Mouse (Mus musculus) midbrain, embryonic 13.5 days (tissue): ENCODE results near the gene Rgs6. TPM values are rescaled to one million over a fixed set of nuclear protein-coding genes. Genes with fewer than 3 reads are reported as not detected.
A peak's percentile ranks its signal among the peaks of the same experiment; 100 is the strongest.

ENCODE experiments used
- ATAC-seq: fragments of 200-750 bp; cut with Nextera tagmentation; 2 replicates; pipeline ENCODE4 v1.8.0; 2017; ENCODE audit warnings: mild to moderate bottlenecking, moderate TSS enrichment, moderate library complexity
- H3K27ac ChIP-seq: fragments of 300-500 bp; sonication (generic); 2 replicates; pipeline ENCODE4 v1.5.1; 2015; ENCODE audit warnings: inconsistent platforms, mild to moderate bottlenecking, moderate library complexity
- H3K27me3 ChIP-seq: fragments of 300-500 bp; sonication (generic); 2 replicates; pipeline ENCODE4 v1.6.1; 2015; ENCODE audit warnings: mild to moderate bottlenecking, inconsistent platforms
- H3K36me3 ChIP-seq: fragments of 300-500 bp; sonication (generic); 2 replicates; pipeline ENCODE4 v1.6.1; 2015; ENCODE audit warnings: mild to moderate bottlenecking, inconsistent platforms
- H3K4me1 ChIP-seq: fragments of 300-500 bp; sonication (generic); replicated peaks from 2 replicates; pipeline ENCODE4 v1.6.1; 2015; ENCODE audit warnings: inconsistent platforms
- H3K4me2 ChIP-seq: fragments of 300-500 bp; sonication (generic); replicated peaks from 2 replicates; pipeline ENCODE4 v1.6.1; 2015; ENCODE audit warnings: moderate library complexity, mild to moderate bottlenecking, inconsistent platforms
- H3K4me3 ChIP-seq: fragments of 300-500 bp; sonication (generic); replicated peaks from 2 replicates; pipeline ENCODE4 v1.5.1; 2015; ENCODE audit warnings: mild to moderate bottlenecking, inconsistent platforms
- H3K9ac ChIP-seq: fragments of 300-500 bp; sonication (generic); replicated peaks from 2 replicates; pipeline ENCODE4 v1.6.1; 2015; ENCODE audit warnings: mild to moderate bottlenecking, inconsistent platforms
- H3K9me3 ChIP-seq: fragments of 300-500 bp; sonication (generic); 2 replicates; pipeline ENCODE4 v1.6.1; 2016; ENCODE audit warnings: mild to moderate bottlenecking, inconsistent platforms
- WGBS: fragments of 180-500 bp; shearing (Covaris S2); methylation state at CpG from one replicate; pipeline ENCODE4 v1.1.7; 2015; 5-methylcytosine and 5-hydroxymethylcytosine counted together
- polyA plus RNA-seq: library from polyadenylated mRNA; unstranded; fragments of >200 nt; fragmentation: Nextera tagmentation; extraction: Ambion mirVana; gene quantifications from 2 replicates; pipeline ENCODE4 v1.2.1, GENCODE M21; 2015

Gene Rgs6
- polyA plus RNA-seq, 1 experiment from 2014 or later: 11.6 TPM

DNA sequence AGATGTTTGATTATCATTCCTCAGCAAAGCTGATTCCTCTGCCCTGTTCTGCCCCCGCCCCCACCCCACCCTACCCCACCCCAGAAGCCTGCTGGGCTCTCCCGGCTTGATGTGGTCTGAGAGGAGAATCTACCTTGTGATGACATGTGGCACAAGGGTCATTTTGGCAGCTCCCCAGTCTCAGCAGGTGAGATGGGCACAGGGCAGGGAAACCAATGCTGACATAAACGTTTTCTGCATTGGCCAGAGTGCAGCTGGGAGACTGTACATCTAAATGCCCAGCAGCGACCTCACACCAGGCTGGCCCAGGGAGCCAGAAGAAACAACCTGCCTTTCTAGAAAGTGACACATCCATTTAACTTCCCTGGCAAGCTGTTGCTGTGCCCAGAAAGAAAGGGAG, 572.6 kb downstream of the Rgs6 start:
- Histone ChIP-seq H3K4me1 (peaks cover 7% of the 10 kb centered on the region), H3K9ac (no peak overlapping the region), H3K4me2 (no peak overlapping the region), H3K27me3 (no peaks in the 10 kb centered on the region), H3K36me3 (no peaks in the 10 kb centered on the region), H3K27ac (no peak overlapping the region), H3K4me3 (no peak overlapping the region), H3K9me3 (no peaks in the 10 kb centered on the region)
- ATAC-seq: no peak
- 81% methylated on average over 4 of the region's 4 CpGs for WGBS

DNA sequence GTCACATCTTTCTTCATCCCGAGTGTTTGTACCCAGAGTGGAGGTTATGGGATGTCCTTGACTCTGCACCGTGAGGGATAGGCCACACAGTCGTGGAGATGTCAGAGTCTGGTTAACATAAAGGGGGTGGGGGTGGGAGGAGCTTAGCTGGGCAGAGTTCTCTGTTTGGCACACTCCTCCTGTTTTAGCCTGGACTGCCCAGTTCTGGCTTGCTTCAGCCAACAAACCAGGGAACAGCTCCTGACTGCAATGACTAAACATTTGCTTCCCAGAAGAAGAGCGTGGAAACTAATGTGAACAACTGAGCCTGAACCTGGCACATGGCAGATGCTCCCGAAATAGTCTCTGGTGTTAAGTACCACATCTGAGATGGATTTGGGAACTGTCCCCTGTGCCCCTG, 575.6 kb downstream of the Rgs6 start:
- H3K9me3 ChIP-seq: no peaks in the 10 kb centered on the region
- H3K36me3 ChIP-seq: no peaks in the 10 kb centered on the region
- no peak overlapping the region for H3K9ac ChIP-seq
- 78% methylated on average over 5 of the region's 5 CpGs for WGBS
- no peak overlapping the region for H3K27ac ChIP-seq
- no peaks in the 10 kb centered on the region for H3K27me3 ChIP-seq
- H3K4me3 ChIP-seq: no peak overlapping the region
- peaks cover 7% of the 10 kb centered on the region for H3K4me1 ChIP-seq
- no peak for ATAC-seq
- no peak overlapping the region for H3K4me2 ChIP-seq

DNA sequence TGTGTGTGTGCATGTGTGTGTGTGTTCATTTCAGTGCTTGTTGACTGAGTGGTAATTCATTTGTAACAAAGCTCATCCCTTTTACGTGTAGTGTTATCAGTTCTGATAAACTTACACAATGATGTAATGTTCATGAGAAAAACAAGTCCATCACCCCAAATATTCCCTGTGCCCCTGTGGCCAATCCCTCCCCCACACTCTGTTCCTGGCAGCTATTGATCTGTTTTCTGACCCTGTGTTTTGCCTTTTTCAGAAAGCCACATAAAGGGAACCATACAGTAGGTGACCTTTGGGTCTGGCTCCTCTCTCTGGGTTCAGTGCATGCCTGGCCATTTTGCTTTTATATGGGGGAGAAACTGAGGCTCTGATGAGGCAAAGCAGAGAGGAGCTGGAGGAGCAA, 577.0 kb downstream of the Rgs6 start:
- H3K27ac ChIP-seq: no peak overlapping the region
- no peak overlapping the region for H3K4me3 ChIP-seq
- H3K36me3 ChIP-seq: no peaks in the 10 kb centered on the region
- ATAC-seq: no peak
- no peak overlapping the region for H3K4me2 ChIP-seq
- H3K9ac ChIP-seq: no peak overlapping the region
- WGBS: 94% methylated on average over 1 of the region's 1 CpGs
- H3K9me3 ChIP-seq: no peaks in the 10 kb centered on the region
- peaks cover 20% of the 10 kb centered on the region for H3K4me1 ChIP-seq
- H3K27me3 ChIP-seq: no peaks in the 10 kb centered on the region

- H3K4me1 ChIP-seq: peaks cover 24% of the 10 kb centered on the region
- H3K27ac ChIP-seq: no peak overlapping the region
- WGBS: 86% methylated on average over 6 of the region's 6 CpGs
- no peak overlapping the region for H3K4me3 ChIP-seq
- H3K9me3 ChIP-seq: no peaks in the 10 kb centered on the region
- ATAC-seq: no peak
- no peak overlapping the region for H3K9ac ChIP-seq
- H3K4me2 ChIP-seq: no peak overlapping the region
- H3K36me3 ChIP-seq: no peaks in the 10 kb centered on the region
- no peaks in the 10 kb centered on the region for H3K27me3 ChIP-seq
These were observed 580.2 kb downstream of the Rgs6 start for GRCm38 (mm10) chr12:83168310-83168709.

DNA sequence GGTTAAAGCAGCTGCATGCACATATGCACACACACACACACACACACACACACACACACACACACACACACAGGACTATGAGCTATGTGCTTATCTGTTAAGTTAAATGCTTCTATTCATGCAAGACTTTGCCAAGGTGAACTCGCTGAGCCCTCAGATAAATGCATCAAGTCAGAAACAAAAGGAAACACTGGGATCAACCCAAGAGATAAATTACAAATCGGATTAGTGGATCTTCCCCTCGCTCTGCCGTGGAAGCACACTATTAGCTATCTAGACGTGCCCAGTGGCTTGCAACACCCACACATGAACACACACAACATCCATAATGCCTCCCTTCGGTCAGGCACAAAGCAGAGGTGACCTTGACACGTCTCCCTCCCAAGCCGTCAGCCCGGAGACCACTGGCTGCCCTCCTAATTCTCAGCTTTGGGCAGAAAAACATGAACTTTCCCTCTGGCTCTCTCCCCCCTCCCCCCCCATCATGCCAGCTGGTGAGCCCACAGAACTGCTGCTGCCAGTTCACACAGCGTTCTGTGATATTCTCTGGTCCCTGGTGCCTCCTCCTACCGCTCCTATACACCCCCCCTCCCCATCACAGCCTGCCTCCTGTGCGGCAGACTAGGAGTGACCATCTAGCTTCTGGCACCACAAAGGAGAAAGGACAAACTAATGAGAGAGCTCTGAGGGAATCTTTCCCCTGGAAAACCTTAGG, 581.6 kb downstream of the Rgs6 start:
- Histone ChIP-seq H3K36me3 (no peaks in the 10 kb centered on the region), H3K9ac (0 out of 2 replicates have a peak overlapping the region, but pooled peaks have one; percentile 20), H3K4me1 (peaks cover 24% of the 10 kb centered on the region), H3K4me2 (peak overlapping the region; percentile 20; the same call in 1 of the 2 replicates), H3K27me3 (no peaks in the 10 kb centered on the region), H3K9me3 (no peaks in the 10 kb centered on the region), H3K4me3 (no peak overlapping the region), H3K27ac (peak overlapping the region; percentile 74)
- ATAC-seq: peak; percentile 68
- 37% methylated on average over 12 of the region's 12 CpGs for WGBS

- no peak overlapping the region for H3K9ac ChIP-seq
- H3K9me3 ChIP-seq: no peaks in the 10 kb centered on the region
- no peaks in the 10 kb centered on the region for H3K27me3 ChIP-seq
- no peak for ATAC-seq
- peaks cover 6% of the 10 kb centered on the region for H3K4me1 ChIP-seq
- no peak overlapping the region for H3K27ac ChIP-seq
- 56% methylated on average over 2 of the region's 2 CpGs for WGBS
- no peak overlapping the region for H3K4me2 ChIP-seq
- no peaks in the 10 kb centered on the region for H3K36me3 ChIP-seq
- no peak overlapping the region for H3K4me3 ChIP-seq
These were observed 590.7 kb downstream of the Rgs6 start for GRCm38 (mm10) chr12:83178770-83179169.

GRCm38 (mm10) chr12:83179860-83180259, 591.8 kb downstream of the Rgs6 start:
- Histone ChIP-seq H3K27ac (no peak overlapping the region), H3K4me2 (no peak overlapping the region), H3K9ac (no peak overlapping the region), H3K36me3 (no peaks in the 10 kb centered on the region), H3K9me3 (no peaks in the 10 kb centered on the region), H3K4me3 (no peak overlapping the region), H3K27me3 (no peaks in the 10 kb centered on the region), H3K4me1 (peaks cover 6% of the 10 kb centered on the region)
- no peak for ATAC-seq
- 80% methylated on average over 1 of the region's 1 CpGs for WGBS

GRCm38 (mm10) chr12:83180561-83180960, 592.5 kb downstream of the Rgs6 start:
- no peak overlapping the region for H3K9ac ChIP-seq
- H3K9me3 ChIP-seq: no peaks in the 10 kb centered on the region
- WGBS: 86% methylated on average over 6 of the region's 6 CpGs
- no peaks in the 10 kb centered on the region for H3K36me3 ChIP-seq
- no peak overlapping the region for H3K27ac ChIP-seq
- H3K4me3 ChIP-seq: no peak overlapping the region
- no peak overlapping the region for H3K4me2 ChIP-seq
- peaks cover 6% of the 10 kb centered on the region for H3K4me1 ChIP-seq
- no peak for ATAC-seq
- no peaks in the 10 kb centered on the region for H3K27me3 ChIP-seq

DNA sequence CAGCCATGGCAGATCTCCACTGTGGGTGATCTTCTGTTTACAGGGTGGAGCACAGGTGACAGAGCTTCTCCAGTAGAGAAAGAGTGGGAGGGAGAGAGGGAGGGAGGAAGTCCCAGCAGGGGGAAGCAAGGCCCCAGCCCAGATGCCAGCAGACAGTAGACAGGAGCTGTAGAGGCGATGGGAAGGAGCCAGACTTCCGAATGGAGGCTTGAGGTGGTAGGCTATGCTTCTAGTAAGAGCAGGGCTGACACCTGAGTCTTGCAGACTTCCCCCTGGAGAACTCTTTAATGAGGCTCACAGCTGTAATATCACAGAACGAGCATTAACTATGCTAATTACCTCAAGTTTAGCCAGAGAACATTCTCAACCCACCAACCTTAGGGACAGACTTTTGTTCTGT, 613.6 kb downstream of the Rgs6 start:
- no peaks in the 10 kb centered on the region for H3K9me3 ChIP-seq
- H3K27me3 ChIP-seq: no peaks in the 10 kb centered on the region
- H3K4me3 ChIP-seq: no peak overlapping the region
- H3K4me2 ChIP-seq: no peak overlapping the region
- no peaks in the 10 kb centered on the region for H3K36me3 ChIP-seq
- no peak overlapping the region for H3K9ac ChIP-seq
- WGBS: 40% methylated on average over 3 of the region's 3 CpGs
- H3K4me1 ChIP-seq: 0 out of 2 replicates have a peak, but pooled peaks cover 10% of the 10 kb centered on the region
- no peak overlapping the region; the same call in 1 of the 2 replicates for H3K27ac ChIP-seq
- ATAC-seq: no peak; the same call in 1 of the 2 replicates

- no peaks in the 10 kb centered on the region for H3K27me3 ChIP-seq
- 65% methylated on average over 5 of the region's 5 CpGs for WGBS
- H3K9ac ChIP-seq: no peak overlapping the region
- no peak overlapping the region for H3K27ac ChIP-seq
- no peak overlapping the region for H3K4me3 ChIP-seq
- no peak overlapping the region for H3K4me2 ChIP-seq
- no peaks in the 10 kb centered on the region for H3K9me3 ChIP-seq
- no peak for ATAC-seq
- H3K36me3 ChIP-seq: no peaks in the 10 kb centered on the region
- H3K4me1 ChIP-seq: peaks cover 30% of the 10 kb centered on the region
These were observed 616.3 kb downstream of the Rgs6 start for GRCm38 (mm10) chr12:83204361-83204760.

DNA sequence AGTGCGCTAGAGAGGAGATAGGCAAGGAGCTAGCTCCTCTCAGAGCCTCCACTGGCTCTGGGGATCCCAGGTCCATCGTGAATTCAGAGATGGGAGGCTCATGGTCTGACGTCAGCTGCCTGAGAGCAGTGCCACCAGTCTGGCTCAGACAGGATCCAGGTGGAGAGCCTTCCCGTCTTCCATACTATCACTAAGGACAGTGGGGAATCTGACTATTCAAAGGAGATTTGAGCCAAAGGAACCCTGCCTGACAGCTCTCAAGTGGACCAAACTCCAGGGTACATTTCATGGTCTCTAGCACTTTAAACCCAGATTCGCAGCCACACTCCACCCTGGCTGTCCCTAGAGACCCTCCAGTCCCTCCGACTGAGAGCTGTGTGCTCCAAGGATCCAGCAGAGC, 618.8 kb downstream of the Rgs6 start:
- no peak overlapping the region for H3K27ac ChIP-seq
- H3K36me3 ChIP-seq: no peaks in the 10 kb centered on the region
- 67% methylated on average over 6 of the region's 6 CpGs for WGBS
- no peak overlapping the region for H3K9ac ChIP-seq
- no peaks in the 10 kb centered on the region for H3K9me3 ChIP-seq
- H3K27me3 ChIP-seq: no peaks in the 10 kb centered on the region
- peaks cover 30% of the 10 kb centered on the region for H3K4me1 ChIP-seq
- ATAC-seq: no peak
- no peak overlapping the region for H3K4me3 ChIP-seq
- no peak overlapping the region for H3K4me2 ChIP-seq

DNA sequence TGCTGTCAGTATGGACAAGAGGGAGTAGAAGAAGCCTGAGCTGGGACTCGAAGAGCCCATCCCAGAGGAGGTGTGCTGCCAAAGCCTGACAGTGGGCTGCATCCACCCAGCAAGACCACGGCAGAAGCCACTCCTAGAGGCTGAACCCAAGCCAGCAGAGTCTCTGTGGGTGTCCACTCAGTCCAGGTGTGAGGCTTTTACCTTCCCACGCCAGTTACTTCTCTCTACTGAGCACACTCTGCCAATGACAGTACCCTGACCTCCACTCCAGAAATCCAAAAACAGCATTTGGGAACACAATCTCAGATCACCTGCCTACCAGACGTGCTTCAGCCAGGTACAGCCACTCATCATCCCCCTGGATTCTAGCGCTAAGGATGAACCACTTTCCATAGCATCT, 619.4 kb downstream of the Rgs6 start:
- Histone ChIP-seq H3K4me1 (peaks cover 28% of the 10 kb centered on the region), H3K36me3 (no peaks in the 10 kb centered on the region), H3K9ac (no peak overlapping the region), H3K9me3 (no peaks in the 10 kb centered on the region), H3K4me3 (no peak overlapping the region), H3K27me3 (no peaks in the 10 kb centered on the region), H3K4me2 (no peak overlapping the region), H3K27ac (no peak overlapping the region)
- ATAC-seq: no peak
- 80% methylated on average over 5 of the region's 5 CpGs for WGBS

DNA sequence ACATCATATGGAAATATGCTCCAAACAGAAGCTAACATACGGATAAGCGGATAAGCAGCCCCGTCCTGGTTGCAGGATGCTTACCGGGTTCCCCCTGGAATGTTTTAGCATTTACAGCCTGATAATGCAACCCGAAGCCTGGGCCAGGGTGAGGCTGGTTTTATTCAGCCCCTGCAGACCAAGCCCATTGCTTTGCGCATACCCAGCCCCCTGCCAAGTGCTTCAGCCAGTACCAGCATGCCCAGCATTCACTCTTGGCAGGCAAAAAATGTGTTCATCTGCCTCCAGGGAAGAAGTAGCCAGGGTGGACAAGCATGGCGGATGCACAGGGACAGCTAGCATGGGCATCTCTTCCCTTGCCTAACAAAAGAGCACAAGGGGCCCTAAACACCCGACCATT, 619.9 kb downstream of the Rgs6 start:
- Histone ChIP-seq H3K27ac (peak overlapping the region; percentile 39), H3K9me3 (no peaks in the 10 kb centered on the region), H3K36me3 (no peaks in the 10 kb centered on the region), H3K4me3 (no peak overlapping the region), H3K9ac (no peak overlapping the region; the same call in 1 of the 2 replicates), H3K4me1 (peaks cover 28% of the 10 kb centered on the region), H3K4me2 (no peak overlapping the region), H3K27me3 (no peaks in the 10 kb centered on the region)
- no peak for ATAC-seq
- 55% methylated on average over 8 of the region's 8 CpGs for WGBS
